Mouse (Mus musculus) bone marrow macrophage, adult 2 months (primary cell): ENCODE data around the gene Gm3435. TPM values are rescaled to one million over a fixed set of nuclear protein-coding genes. Genes with fewer than 3 reads are reported as not detected.
A peak's percentile ranks its signal among the peaks of the same experiment; 100 is the strongest.
"Not testable (repeated sequence)": the region's sequence is repeated elsewhere in the genome, so short reads cannot be mapped to it uniquely, and the experiment has no call there.

ENCODE experiments used
- H3K27ac ChIP-seq: 2 replicates; pipeline ENCODE4 v1.5.1; 2012; ENCODE audit warnings: low read depth, low read length; ENCODE audit not compliant: insufficient read depth
- H3K4me1 ChIP-seq: 2 replicates; pipeline ENCODE4 v1.6.1; 2012; ENCODE audit warnings: low read length; ENCODE audit not compliant: control insufficient read depth, insufficient read depth
- H3K4me3 ChIP-seq: 2 replicates; pipeline ENCODE4 v1.5.1; 2012; ENCODE audit warnings: mild to moderate bottlenecking, low read length, moderate library complexity; ENCODE audit not compliant: insufficient read depth
- polyA plus RNA-seq: library from polyadenylated mRNA; stranded (reverse); fragments of >200 nt; gene quantifications from 2 replicates; pipeline ENCODE4 v1.2.4, GENCODE M21; 2012; ENCODE audit not compliant: missing spikeins, insufficient read depth, insufficient read length

Gm3435 gene
- polyA plus RNA-seq, 1 experiment, result 12.1 TPM

DNA sequence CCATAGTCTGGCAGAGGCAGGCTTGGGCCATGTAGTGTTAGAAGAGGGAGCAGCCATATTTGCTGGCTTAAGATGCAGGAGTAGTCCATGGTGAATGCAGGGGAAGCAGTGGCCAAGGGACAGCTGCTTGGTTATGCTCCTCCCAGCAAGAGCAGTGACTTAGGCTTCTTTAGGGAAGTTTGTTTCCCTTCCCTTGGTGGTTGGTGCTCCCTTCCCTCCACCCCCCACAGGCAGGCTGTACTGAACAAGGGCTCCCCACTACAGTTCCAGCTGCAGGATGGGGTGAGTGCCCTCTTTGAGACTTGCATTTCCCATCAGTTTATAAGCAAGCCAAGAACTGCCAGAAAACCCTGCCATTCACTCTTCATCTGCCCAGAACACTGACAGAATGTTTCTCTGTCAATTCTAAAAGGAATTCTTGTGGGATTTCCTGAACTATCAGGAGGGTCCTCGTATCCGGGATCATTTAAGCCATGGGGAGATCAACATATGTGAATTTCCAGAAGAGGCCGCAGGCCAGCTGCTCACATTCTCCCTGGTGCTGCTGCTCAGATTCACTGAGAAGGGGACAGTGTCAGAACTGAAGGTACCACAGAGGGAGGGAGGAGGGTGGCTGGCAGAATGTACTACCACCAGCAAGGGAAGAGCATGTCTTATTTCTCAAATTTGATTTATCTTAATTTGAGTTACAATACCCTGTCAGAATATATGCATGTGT is 11.7 kb downstream of the Gm3435 start:
- Histone ChIP-seq H3K4me3 (peak overlapping the region; percentile 49), H3K27ac (peak overlapping the region; percentile 85)
- not testable (repeated sequence) for H3K4me1 ChIP-seq

DNA sequence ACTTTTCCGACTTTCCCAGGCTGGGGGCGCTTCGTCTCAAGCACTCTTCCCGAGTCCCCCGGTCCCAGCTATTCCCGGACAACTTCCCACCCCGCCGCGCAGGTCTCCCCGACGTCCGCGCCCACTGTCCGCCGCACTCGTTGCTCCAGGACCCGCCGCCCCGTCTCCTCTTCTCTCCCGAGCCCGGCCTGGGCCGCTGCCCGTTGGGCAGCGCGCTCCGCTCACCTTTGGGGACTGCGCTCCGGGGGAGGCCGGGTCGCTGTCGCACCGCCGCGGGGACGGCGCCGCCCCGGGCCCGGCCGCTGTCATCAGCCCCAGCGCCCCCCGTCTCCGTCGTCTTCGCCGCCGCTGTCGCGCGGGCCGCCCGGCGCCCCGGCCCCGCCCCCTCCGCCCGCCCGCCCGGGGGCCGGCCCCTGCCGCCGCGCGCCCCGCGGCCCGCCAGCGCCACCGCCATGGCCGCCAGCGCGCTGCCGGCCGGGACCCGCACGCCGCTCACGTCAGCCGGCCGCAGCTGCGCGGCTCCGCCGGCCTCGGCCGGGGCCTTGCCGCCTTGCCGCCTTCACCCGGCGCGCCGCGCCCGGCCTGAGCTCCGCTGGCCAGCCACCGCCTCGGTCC is 14.0 kb downstream of the Gm3435 start:
- not testable (repeated sequence) for H3K4me3 ChIP-seq, H3K27ac ChIP-seq, H3K4me1 ChIP-seq

DNA sequence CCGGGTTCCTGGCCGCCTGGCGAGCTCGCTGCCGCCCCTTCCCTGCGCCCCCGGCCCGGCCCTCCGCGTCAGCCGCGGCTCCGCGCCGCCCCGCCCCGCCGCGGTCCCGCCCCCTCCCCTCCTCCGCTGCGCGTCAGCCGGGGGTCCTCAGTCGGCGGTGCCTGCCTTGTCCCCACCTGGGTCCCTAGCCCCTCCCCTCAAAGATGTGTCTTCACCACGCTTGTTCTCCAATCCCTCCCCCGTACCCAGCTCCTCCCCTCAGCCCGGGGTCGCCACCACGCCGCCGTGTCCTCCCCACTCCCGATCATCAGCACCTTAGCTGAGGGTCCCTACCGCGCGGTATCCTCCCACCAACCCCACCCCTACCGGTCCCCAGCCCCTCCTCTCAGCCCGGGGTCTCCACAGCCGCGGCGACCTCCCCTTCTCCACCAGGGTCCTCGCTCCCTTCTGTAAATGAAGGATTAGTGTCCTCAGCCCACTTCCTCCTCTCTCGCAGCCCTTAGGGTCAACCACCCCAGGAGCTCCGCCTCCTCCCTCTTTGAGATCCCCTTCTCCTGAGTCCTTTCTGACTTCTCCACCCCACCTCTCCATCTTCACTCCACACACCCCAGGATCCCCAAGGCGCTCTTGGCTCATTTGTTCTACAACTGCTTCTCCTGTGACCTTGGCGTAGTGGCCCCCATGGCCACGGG is 14.7 kb downstream of the Gm3435 start:
- not testable (repeated sequence) for H3K4me3 ChIP-seq, H3K4me1 ChIP-seq, H3K27ac ChIP-seq

DNA sequence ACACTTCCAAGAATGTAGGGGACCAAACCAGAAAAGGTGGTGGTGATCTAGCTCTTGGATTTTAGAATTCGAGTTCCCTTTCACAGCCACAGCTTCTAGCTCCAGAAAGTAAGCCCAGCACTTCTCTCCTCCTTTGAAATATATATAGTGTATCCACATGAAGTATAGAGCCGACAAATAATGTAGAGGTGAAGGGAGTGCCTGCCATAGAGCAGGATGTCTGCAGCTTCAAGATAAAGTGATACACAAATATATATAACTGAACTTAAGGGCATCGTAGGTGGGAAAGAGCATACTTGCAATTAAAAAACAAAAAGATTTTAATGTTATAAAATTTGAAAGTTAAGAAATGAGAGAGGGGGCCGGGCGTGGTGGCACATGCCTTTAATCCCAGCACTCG is 15.5 kb downstream of the Gm3435 start:
- not testable (repeated sequence) for H3K4me3 ChIP-seq, H3K4me1 ChIP-seq, H3K27ac ChIP-seq

DNA sequence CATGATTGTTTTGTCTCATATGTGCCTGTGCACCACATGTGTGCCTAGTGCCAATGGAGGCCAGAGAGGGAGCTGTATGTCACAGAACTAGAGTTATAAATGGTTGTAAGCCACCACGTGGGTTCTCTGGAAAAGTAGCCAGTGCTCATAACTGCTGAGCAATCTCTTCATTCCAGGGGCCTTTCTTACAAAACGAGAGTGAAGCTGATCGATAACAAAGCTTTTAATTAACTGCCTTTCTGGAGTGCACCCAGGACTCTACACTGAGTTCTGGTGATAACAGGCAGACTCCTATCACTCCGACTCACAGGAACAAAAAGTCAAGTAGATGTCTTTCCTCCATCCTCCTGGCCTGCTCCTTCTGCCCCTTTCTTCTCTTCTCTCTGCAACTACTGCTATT is 21.4 kb downstream of the Gm3435 start:
- H3K4me1 ChIP-seq, H3K27ac ChIP-seq, H3K4me3 ChIP-seq: not testable (repeated sequence)

DNA sequence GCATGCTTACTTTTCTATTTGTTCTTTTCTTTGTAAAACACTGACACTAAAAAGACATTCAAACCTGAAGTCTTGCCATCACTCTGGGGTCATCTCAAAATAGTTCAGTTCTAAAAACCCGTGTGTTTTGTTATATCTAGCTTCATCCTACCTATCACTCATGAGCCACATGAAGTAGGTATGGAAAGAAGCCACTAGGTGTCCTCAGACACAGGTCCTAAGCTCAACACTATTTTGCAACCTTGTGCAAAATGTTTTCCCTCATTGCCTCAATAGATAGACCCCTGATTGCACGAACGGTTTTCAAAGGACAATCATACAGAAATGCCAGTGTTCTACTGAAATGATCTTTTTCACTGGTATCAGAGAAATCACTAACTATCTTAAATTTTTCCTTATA is 30.5 kb downstream of the Gm3435 start:
- not testable (repeated sequence) for H3K4me1 ChIP-seq, H3K4me3 ChIP-seq, H3K27ac ChIP-seq

DNA sequence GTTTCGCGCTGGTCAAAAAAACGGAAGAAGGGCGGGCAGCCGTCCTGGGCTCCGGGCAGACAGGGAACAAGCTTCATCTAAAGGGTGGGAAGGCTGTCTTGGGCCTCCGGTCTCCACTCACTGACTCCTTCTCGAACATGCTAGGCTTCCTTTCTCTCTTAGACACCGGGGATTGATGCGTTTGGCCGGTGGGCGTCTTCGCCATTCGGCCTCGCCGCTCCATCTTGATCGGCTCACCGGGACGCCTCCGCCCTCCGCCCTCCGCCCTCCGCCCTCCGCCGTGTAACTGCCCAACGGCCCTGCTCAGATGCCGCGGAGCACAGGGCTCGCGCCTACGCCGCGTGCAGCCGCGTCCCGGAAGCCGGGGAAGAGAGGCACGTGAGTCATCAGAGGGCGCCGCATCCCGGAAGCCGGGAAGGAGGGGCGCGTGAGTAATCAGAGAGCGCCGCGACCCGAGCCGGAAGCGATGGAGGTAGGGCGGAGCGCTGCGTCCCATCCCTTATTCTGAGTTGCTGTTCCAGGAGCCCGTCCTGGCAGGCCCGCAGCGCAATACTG is 31.3 kb downstream of the Gm3435 start, which contains the start of the genes Ermard, Tcte3 and Gm3448:
Ermard (plus strand) TSS at position 34 of the 555 bp plus-strand sequence.
Tcte3 (minus strand) TSS at position 314 of the 555 bp plus-strand sequence.
Gm3448 (minus strand) TSS at position 363 of the 555 bp plus-strand sequence.
- not testable (repeated sequence) for H3K4me1 ChIP-seq, H3K4me3 ChIP-seq

DNA sequence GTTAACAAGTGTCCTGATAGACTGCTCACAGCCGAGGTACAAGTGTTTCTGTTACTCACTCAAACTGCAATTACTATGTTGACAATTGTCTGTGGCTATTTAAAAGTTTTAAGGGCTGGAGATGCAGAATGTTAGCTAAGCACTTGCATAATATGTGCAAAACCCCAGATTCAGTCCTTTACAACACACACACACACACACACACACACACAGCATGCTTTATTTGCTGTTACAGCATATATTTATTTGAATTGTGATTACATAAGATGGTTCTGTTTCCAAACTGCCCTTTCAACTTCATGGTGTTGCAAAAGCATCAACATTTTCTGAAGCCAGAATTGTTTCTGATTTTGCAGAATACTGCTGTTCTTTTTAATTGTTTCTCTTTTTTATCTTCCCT is 40.4 kb downstream of the Gm3435 start:
- not testable (repeated sequence) for H3K4me1 ChIP-seq, H3K4me3 ChIP-seq

More for the DNA sequence above, 31.3 kb downstream of the Gm3435 start, which contains the start of the genes Ermard, Tcte3 and Gm3448:
- H3K27ac ChIP-seq, result not testable (repeated sequence)

DNA sequence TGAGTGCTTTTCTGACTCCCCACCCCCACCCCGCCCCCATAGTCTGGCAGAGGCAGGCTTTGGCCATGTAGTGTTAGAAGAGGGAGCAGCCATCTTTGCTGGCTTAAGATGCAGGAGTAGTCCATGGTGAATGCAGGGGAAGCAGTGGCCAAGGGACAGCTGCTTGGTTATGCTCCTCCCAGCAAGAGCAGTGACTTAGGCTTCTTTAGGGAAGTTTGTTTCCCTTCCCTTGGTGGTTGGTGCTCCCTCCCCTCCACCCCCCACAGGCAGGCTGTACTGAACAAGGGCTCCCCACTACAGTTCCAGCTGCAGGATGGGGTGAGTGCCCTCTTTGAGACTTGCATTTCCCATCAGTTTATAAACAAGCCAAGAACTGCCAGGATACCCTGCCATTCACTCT is 42.8 kb downstream of the Gm3435 start:
- not testable (repeated sequence) for H3K4me3 ChIP-seq, H3K4me1 ChIP-seq
- peak overlapping the region; percentile 60 for H3K27ac ChIP-seq

More for the DNA sequence above, 40.4 kb downstream of the Gm3435 start:
- H3K27ac ChIP-seq, result not testable (repeated sequence)

DNA sequence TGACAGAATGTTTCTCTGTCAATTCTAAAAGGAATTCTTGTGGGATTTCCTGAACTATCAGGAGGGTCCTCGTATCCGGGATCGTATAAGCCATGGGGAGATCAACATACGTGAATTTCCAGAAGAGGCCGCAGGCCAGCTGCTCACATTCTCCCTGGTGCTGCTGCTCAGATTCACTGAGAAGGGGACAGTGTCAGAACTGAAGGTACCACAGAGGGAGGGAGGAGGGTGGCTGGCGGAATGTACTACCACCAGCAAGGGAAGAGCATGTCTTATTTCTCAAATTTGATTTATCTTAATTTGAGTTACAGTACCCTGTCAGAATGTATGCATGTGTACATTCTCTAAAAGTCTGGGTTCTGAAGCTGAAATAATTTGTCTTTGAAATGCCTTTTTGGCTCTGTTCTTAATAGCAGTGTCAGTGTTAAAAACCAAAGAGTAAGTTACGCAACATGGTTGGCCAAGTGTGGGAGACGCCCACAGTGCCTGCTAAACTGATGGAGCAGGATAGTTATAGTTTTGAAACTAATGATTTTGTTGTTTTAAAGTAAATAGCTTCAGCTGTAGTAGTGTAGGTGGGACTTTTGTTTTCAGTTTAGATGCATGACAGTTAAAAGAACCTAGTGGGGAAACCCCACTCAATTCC is 43.3 kb downstream of the Gm3435 start:
- H3K4me3 ChIP-seq, result not testable (repeated sequence)
- H3K27ac ChIP-seq, result peak overlapping the region; percentile 60

DNA sequence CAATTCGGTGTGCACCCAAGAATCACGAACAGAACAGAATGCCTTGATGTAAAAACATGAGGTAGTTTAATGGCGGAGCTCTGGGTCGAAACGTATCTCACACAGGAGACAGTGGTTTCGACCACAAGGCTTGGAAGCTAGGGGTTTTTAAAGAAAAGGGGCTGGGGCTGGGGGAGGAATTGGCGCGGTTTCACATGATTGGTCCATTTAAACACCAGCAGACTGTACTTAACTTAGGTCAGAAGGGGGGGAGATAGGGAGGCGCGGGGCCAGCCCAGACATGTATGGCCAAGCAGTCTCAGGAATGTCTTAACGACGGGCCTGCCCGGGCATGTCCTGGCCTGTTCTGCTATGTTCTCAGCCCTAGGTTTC is 43.8 kb downstream of the Gm3435 start:
- H3K4me3 ChIP-seq, H3K4me1 ChIP-seq, H3K27ac ChIP-seq: not testable (repeated sequence)

More for the DNA sequence above, 43.3 kb downstream of the Gm3435 start:
- not testable (repeated sequence) for H3K4me1 ChIP-seq
